Mouse (Mus musculus) G1E (cell line): Measurements from ENCODE around the gene Ttf1.

ENCODE experiments used
- CTCF ChIP-seq: IDR thresholded peaks from 2 replicates; pipeline ENCODE4 v1.5.1; 2012; ENCODE audit warnings: low read depth, low read length, inconsistent platforms, mixed read lengths
- GATA1 ChIP-seq: IDR thresholded peaks from 2 replicates; pipeline ENCODE4 v1.6.1; 2012; ENCODE audit warnings: borderline replicate concordance, low read length, inconsistent platforms, mixed read lengths
- GATA2 ChIP-seq: IDR thresholded peaks from 2 replicates; pipeline ENCODE4 v1.6.1; 2012; ENCODE audit warnings: low read depth, low read length, inconsistent platforms, borderline replicate concordance
- TAL1 ChIP-seq: conservative IDR thresholded peaks from 2 replicates; pipeline ENCODE4 v1.6.1; 2012; ENCODE audit warnings: low read depth, low read length, inconsistent platforms, mixed read lengths

- TF ChIP-seq CTCF, result no peak
- TF ChIP-seq GATA1, result no peak
- TF ChIP-seq TAL1, result no peak
- TF ChIP-seq GATA2, result no peak
Observed at GRCm38 (mm10) chr2:29096751-29097150, 36.7 kb downstream of the Ttf1 start.
